Mouse (Mus musculus) kidney, adult 2 months (tissue): ENCODE measurements around the gene AC129217.1.

Experiments
- CTCF ChIP-seq: fragments of 200-500 bp; conservative IDR thresholded peaks from 2 replicates; pipeline ENCODE4 v1.5.1; 2011; ENCODE audit warnings: low read depth, mild to moderate bottlenecking, control low read depth, low read length, moderate library complexity, mixed read lengths; ENCODE audit not compliant: insufficient read depth, insufficient read length
- POLR2A ChIP-seq: fragments of 200-500 bp; IDR thresholded peaks from one replicate; pipeline ENCODE4 v1.6.1; 2011; ENCODE audit warnings: low read depth, low read length, control low read depth

DNA sequence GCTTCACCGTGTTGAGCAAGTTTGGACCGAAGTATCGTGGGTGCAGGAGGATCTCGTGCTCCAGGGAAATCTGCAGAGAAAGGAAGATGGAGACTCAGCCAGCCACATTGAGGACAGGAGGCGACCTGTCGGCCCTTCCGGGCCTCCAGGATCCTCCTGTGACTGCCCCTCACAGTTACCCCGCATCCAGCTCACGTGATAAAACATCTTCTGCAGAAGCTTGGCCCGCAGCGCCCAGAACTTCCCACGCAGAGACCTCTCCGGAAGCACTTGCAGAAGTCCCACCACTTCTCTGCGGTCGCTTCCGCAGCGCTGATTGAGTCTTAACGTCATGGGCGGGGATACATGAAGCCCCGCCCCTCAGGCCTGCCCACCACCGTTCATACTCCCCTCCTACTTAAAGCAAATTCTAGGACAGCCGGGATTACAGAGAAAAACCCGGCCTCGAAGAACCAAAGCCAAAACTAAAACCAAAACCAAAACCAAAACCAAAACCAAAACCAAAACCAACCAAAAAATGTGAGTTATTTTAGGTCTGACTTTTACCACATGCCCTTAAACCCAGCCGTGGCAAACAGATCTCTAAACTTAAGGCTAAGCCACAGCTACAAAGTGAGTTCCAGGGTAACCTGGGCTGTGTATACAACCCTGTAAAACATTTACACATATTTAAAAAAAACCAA lies 31.2 kb upstream of the AC129217.1 start, which contains the start of gene Polr2g:
- peak; percentile 73 for TF ChIP-seq POLR2A
- no peak for TF ChIP-seq CTCF
